Comparison of ENCODE assay signal across 15 mouse cellular contexts in the genomic region with DNA sequence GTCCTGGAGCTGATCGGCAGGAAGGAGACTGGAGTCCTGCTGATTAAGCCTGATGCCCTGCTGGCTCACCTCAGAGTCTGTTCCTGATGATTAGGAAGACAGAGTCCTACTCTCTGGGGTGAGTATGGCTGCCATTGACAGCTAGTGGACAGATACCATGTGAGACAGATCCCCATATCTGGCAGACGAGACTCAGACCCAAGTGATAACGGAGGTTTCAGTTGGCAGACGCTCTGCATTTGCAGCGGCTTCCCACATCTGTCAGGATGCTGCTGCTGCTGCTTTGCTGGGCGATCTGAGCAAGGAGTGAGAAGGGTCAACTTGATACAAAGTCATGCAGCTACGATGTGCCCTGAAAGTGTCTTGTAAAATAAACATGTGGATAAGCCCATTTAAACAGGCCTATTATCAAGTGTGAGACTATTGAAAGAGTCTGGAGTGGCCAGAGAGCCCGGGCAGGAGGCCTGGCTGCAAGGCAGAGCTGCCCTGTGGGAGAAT.
DNase-seq lines count a peak whose midpoint lies in the region; ATAC-seq and TF ChIP-seq lines count a peak whose summit lies in the region.
"Had no signal": no experiment of that assay in that cellular context is flagged by ENCODE, and none has a peak within 500 bp of the region (broad histone marks: within the 10 kb centered on the region; RNA-seq: fewer than 3 reads in every experiment).

No protein-coding gene starts in this region.

- peaks cover 26% of the 10 kb centered on the region for H3K4me1 ChIP-seq in forebrain, embryonic 10.5 days
- peaks cover 10% of the 10 kb centered on the region; the same call in 1 of the 2 replicates for H3K4me1 ChIP-seq in forebrain, embryonic 13.5 days
- no peaks in the 10 kb centered on the region for H3K4me1 ChIP-seq in lung, postnatal 0 days (ENCODE audit: insufficient read depth, low read depth, low read length)
- H3K4me1 ChIP-seq in heart, postnatal 0 days (ENCODE audit: control insufficient read depth, insufficient read depth), result no peaks in the 10 kb centered on the region
- no peaks in the 10 kb centered on the region for H3K4me1 ChIP-seq in stomach, postnatal 0 days (replicated peaks; ENCODE audit: control insufficient read depth, insufficient read depth)
- peaks cover 8% of the 10 kb centered on the region for H3K4me1 ChIP-seq in forebrain, embryonic 11.5 days (replicated peaks; ENCODE audit: control insufficient read depth, insufficient read depth, low read length)
- H3K4me1 ChIP-seq: liver, embryonic 15.5 days had no signal

- H3K9ac ChIP-seq in forebrain, embryonic 13.5 days, result no peak overlapping the region
- H3K9ac ChIP-seq in lung, postnatal 0 days (replicated peaks; ENCODE audit: low read depth), result no peak overlapping the region
- no peak overlapping the region for H3K9ac ChIP-seq in heart, postnatal 0 days (replicated peaks; ENCODE audit: low read depth, low read length)
- 0 out of 2 replicates have a peak overlapping the region, but pooled peaks have one; percentile 13 for H3K9ac ChIP-seq in stomach, postnatal 0 days (ENCODE audit: low read length)
- no peak overlapping the region; the same call in 1 of the 2 replicates for H3K9ac ChIP-seq in forebrain, embryonic 11.5 days (ENCODE audit: low read length)
- H3K9ac ChIP-seq: kidney, embryonic 15.5 days; liver, embryonic 15.5 days; neural tube, embryonic 15.5 days had no signal

- H3K9me3 ChIP-seq in forebrain, embryonic 10.5 days, result peaks cover 5% of the 10 kb centered on the region; the same call in 1 of the 2 replicates
- H3K9me3 ChIP-seq in forebrain, embryonic 13.5 days (replicated peaks), result no peaks in the 10 kb centered on the region
- H3K9me3 ChIP-seq in lung, postnatal 0 days (ENCODE audit: low read length), result no peaks in the 10 kb centered on the region
- no peaks in the 10 kb centered on the region for H3K9me3 ChIP-seq in heart, postnatal 0 days (replicated peaks; ENCODE audit: control insufficient read depth, low read length)
- H3K9me3 ChIP-seq in stomach, postnatal 0 days (ENCODE audit: control insufficient read depth, low read length), result peaks cover under 1% of the 10 kb centered on the region; the same call in 1 of the 2 replicates
- no peaks in the 10 kb centered on the region for H3K9me3 ChIP-seq in forebrain, embryonic 11.5 days (ENCODE audit: control insufficient read depth, low read length)
- H3K9me3 ChIP-seq: liver, embryonic 15.5 days; neural tube, embryonic 15.5 days had no signal

- H3K4me2 ChIP-seq in forebrain, embryonic 13.5 days, result no peak overlapping the region
- H3K4me2 ChIP-seq in lung, postnatal 0 days (replicated peaks; ENCODE audit: low read depth, low read length), result no peak overlapping the region
- H3K4me2 ChIP-seq in heart, postnatal 0 days (ENCODE audit: low read depth, low read length), result no peak overlapping the region
- H3K4me2 ChIP-seq in stomach, postnatal 0 days (replicated peaks; ENCODE audit: low read depth), result no peak overlapping the region
- no peak overlapping the region for H3K4me2 ChIP-seq in forebrain, embryonic 11.5 days (ENCODE audit: low read depth, low read length, severe bottlenecking)
- H3K4me2 ChIP-seq: kidney, embryonic 15.5 days; liver, embryonic 15.5 days; neural tube, embryonic 15.5 days had no signal

- ATAC-seq in forebrain, embryonic 13.5 days, result no peak
- no peak for ATAC-seq in lung, postnatal 0 days
- peak; percentile 46; the same call in 1 of the 2 replicates for ATAC-seq in heart, postnatal 0 days (ENCODE audit: insufficient read depth, low read depth)
- no peak for ATAC-seq in stomach, postnatal 0 days (ENCODE audit: low FRiP score, low TSS enrichment)
- no peak for ATAC-seq in forebrain, embryonic 11.5 days (replicated peaks; ENCODE audit: low FRiP score)

- peak overlapping the region; percentile 48; the same call in 1 of the 2 replicates for H3K27ac ChIP-seq in forebrain, embryonic 10.5 days
- no peak overlapping the region for H3K27ac ChIP-seq in forebrain, embryonic 13.5 days
- H3K27ac ChIP-seq in lung, postnatal 0 days (ENCODE audit: low read length), result no peak overlapping the region
- H3K27ac ChIP-seq in heart, postnatal 0 days (ENCODE audit: low read depth), result no peak overlapping the region
- no peak overlapping the region for H3K27ac ChIP-seq in stomach, postnatal 0 days (replicated peaks)
- H3K27ac ChIP-seq in forebrain, embryonic 11.5 days (ENCODE audit: low read depth, low read length), result no peak overlapping the region
- H3K27ac ChIP-seq: kidney, embryonic 15.5 days; liver, embryonic 15.5 days; neural tube, embryonic 15.5 days had no signal

- no peak overlapping the region for H3K4me3 ChIP-seq in forebrain, embryonic 10.5 days
- no peak overlapping the region for H3K4me3 ChIP-seq in forebrain, embryonic 13.5 days
- H3K4me3 ChIP-seq in lung, postnatal 0 days (ENCODE audit: low read depth, low read length), result no peak overlapping the region
- H3K4me3 ChIP-seq in heart, postnatal 0 days (ENCODE audit: low read depth, low read length), result no peak overlapping the region
- H3K4me3 ChIP-seq in stomach, postnatal 0 days (ENCODE audit: low read depth, low read length), result no peak overlapping the region
- no peak overlapping the region for H3K4me3 ChIP-seq in forebrain, embryonic 11.5 days (ENCODE audit: low read depth, low read length)
- H3K4me3 ChIP-seq: kidney, embryonic 15.5 days; liver, embryonic 15.5 days; neural tube, embryonic 15.5 days had no signal

- TF ChIP-seq CTCF in lung, postnatal 0 days (IDR thresholded peaks at IDR 0.05), result no peak
- TF ChIP-seq CTCF in heart, postnatal 0 days (IDR thresholded peaks at IDR 0.05; ENCODE audit: low read depth), result no peak
- no peak for TF ChIP-seq CTCF in stomach, postnatal 0 days (IDR thresholded peaks at IDR 0.05; ENCODE audit: low read depth)

- H3K36me3 ChIP-seq in forebrain, embryonic 10.5 days (replicated peaks), result no peaks in the 10 kb centered on the region
- H3K36me3 ChIP-seq in forebrain, embryonic 13.5 days (ENCODE audit: poor library complexity, severe bottlenecking), result no peaks in the 10 kb centered on the region
- H3K36me3 ChIP-seq in lung, postnatal 0 days (ENCODE audit: insufficient read depth, low read length), result no peaks in the 10 kb centered on the region
- H3K36me3 ChIP-seq in heart, postnatal 0 days (replicated peaks; ENCODE audit: control insufficient read depth, insufficient read depth, low read length), result no peaks in the 10 kb centered on the region
- no peaks in the 10 kb centered on the region for H3K36me3 ChIP-seq in stomach, postnatal 0 days (ENCODE audit: control insufficient read depth, insufficient read depth, low read length)
- H3K36me3 ChIP-seq in forebrain, embryonic 11.5 days (ENCODE audit: control insufficient read depth, insufficient read depth, low read length), result no peaks in the 10 kb centered on the region
- H3K36me3 ChIP-seq: kidney, embryonic 15.5 days; liver, embryonic 15.5 days; neural tube, embryonic 15.5 days had no signal

- TF ChIP-seq EP300 in lung, postnatal 0 days (IDR thresholded peaks at IDR 0.05), result no peak
- TF ChIP-seq EP300 in heart, postnatal 0 days (IDR thresholded peaks at IDR 0.05; ENCODE audit: low read depth), result no peak
- no peak for TF ChIP-seq EP300 in stomach, postnatal 0 days (optimal IDR thresholded peaks at IDR 0.05)

- no peak for DNase-seq in forebrain, embryonic 10.5 days (ENCODE audit: extremely low spot score, low spot score)
- peak; percentile 12 for DNase-seq in lung, postnatal 36 days
- DNase-seq in lung, postnatal 0 days (ENCODE audit: low spot score), result no peak
- DNase-seq in heart, postnatal 0 days (ENCODE audit: low spot score), result peak; percentile 13
- no peak for DNase-seq in stomach, postnatal 0 days (ENCODE audit: low spot score)
- DNase-seq in left cerebral cortex, postnatal 10 days (ENCODE audit: extremely low spot score in 1 of 2, low spot score in 2 of 2), result no peak
- DNase-seq in forebrain, embryonic 11.5 days (ENCODE audit: low spot score), result no peak
- DNase-seq: cerebellum, adult 8-10 months; right cerebral cortex, adult 18-20 months; spleen, adult 18-20 months; thymus, postnatal 25 days had no signal

- intact Hi-C loops in left cerebral cortex, postnatal 10 days (cut with DNase I), result no loop called here

- H3K27me3 ChIP-seq in forebrain, embryonic 10.5 days (ENCODE audit: poor library complexity, severe bottlenecking), result peaks cover 14% of the 10 kb centered on the region; the same call in 1 of the 2 replicates
- H3K27me3 ChIP-seq in forebrain, embryonic 13.5 days, result no peaks in the 10 kb centered on the region
- H3K27me3 ChIP-seq in lung, postnatal 0 days (replicated peaks; ENCODE audit: insufficient read depth, low read length), result no peaks in the 10 kb centered on the region
- H3K27me3 ChIP-seq in heart, postnatal 0 days (ENCODE audit: control insufficient read depth, insufficient read depth, low read length), result no peaks in the 10 kb centered on the region
- H3K27me3 ChIP-seq in stomach, postnatal 0 days (ENCODE audit: control insufficient read depth, insufficient read depth, low read length), result no peaks in the 10 kb centered on the region
- H3K27me3 ChIP-seq in forebrain, embryonic 11.5 days (ENCODE audit: control insufficient read depth, insufficient read depth, low read length), result no peaks in the 10 kb centered on the region
- H3K27me3 ChIP-seq: kidney, embryonic 15.5 days; liver, embryonic 15.5 days; neural tube, embryonic 15.5 days had no signal

- WGBS in forebrain, embryonic 10.5 days, result 27% methylated on average over 8 of the region's 8 CpGs
- 18% methylated on average over 8 of the region's 8 CpGs for WGBS in forebrain, embryonic 13.5 days
- 14% methylated on average over 8 of the region's 8 CpGs for WGBS in lung, postnatal 0 days
- 12% methylated on average over 8 of the region's 8 CpGs for WGBS in heart, postnatal 0 days
- WGBS in stomach, postnatal 0 days, result 35% methylated on average over 8 of the region's 8 CpGs
- 26% methylated on average over 8 of the region's 8 CpGs for WGBS in forebrain, embryonic 11.5 days

Comparison
In these comparisons a context has a peak if more than half of its experiments do, and no peak if none do; other contexts are left out.
1. DNase-seq: peak in lung, postnatal 36 days (single experiment) and heart, postnatal 0 days (single experiment); none in forebrain, embryonic 10.5 days (single experiment), lung, postnatal 0 days (single experiment), stomach, postnatal 0 days (single experiment), left cerebral cortex, postnatal 10 days (0 of 2) and forebrain, embryonic 11.5 days (single experiment).